Mouse (Mus musculus) hindbrain, embryonic 13.5 days (tissue): ENCODE measurements around the gene Creb3. TPM values are rescaled to one million over a fixed set of nuclear protein-coding genes. Genes with fewer than 3 reads are reported as not detected.

ENCODE experiments used
- ATAC-seq: fragments of 200-750 bp; cut with Nextera tagmentation; 2 replicates; pipeline ENCODE4 v1.8.0; 2017; ENCODE audit warnings: moderate TSS enrichment; ENCODE audit not compliant: low FRiP score
- H3K27ac ChIP-seq: fragments of 300-500 bp; sonication (generic); 2 replicates; pipeline ENCODE4 v1.5.1; 2015; ENCODE audit warnings: inconsistent platforms, mild to moderate bottlenecking, moderate library complexity
- H3K27me3 ChIP-seq: fragments of 300-500 bp; sonication (generic); 2 replicates; pipeline ENCODE4 v1.6.1; 2015; ENCODE audit warnings: mild to moderate bottlenecking, inconsistent platforms
- H3K36me3 ChIP-seq: fragments of 300-500 bp; sonication (generic); 2 replicates; pipeline ENCODE4 v1.6.1; 2015; ENCODE audit warnings: mild to moderate bottlenecking, inconsistent platforms
- H3K4me1 ChIP-seq: fragments of 300-500 bp; sonication (generic); replicated peaks from 2 replicates; pipeline ENCODE4 v1.6.1; 2015; ENCODE audit warnings: inconsistent platforms
- H3K4me2 ChIP-seq: fragments of 300-500 bp; sonication (generic); 2 replicates; pipeline ENCODE4 v1.6.1; 2015; ENCODE audit warnings: inconsistent platforms, mild to moderate bottlenecking, moderate library complexity
- H3K4me3 ChIP-seq: fragments of 300-500 bp; sonication (generic); 2 replicates; pipeline ENCODE4 v1.5.1; 2015; ENCODE audit warnings: mild to moderate bottlenecking, inconsistent platforms
- H3K9ac ChIP-seq: fragments of 300-500 bp; sonication (generic); 2 replicates; pipeline ENCODE4 v1.6.1; 2015; ENCODE audit warnings: mild to moderate bottlenecking, inconsistent platforms
- H3K9me3 ChIP-seq: fragments of 300-500 bp; sonication (generic); 2 replicates; pipeline ENCODE4 v1.6.1; 2016; ENCODE audit warnings: inconsistent platforms
- WGBS: fragments of 180-500 bp; shearing (Covaris S2); methylation state at CpG from one replicate; pipeline ENCODE4 v1.1.7; 2015; 5-methylcytosine and 5-hydroxymethylcytosine counted together
- polyA plus RNA-seq: library from polyadenylated mRNA; unstranded; fragments of >200 nt; fragmentation: Nextera tagmentation; extraction: Ambion mirVana; gene quantifications from 2 replicates; pipeline ENCODE4 v1.2.1, GENCODE M21; 2015

Creb3 gene
- polyA plus RNA-seq, 1 experiment from 2014 or later, result 80.9 TPM

GRCm38 (mm10) chr4:43559519-43560242, 2.5 kb upstream of the Creb3 start:
- Histone ChIP-seq H3K4me1 (peaks cover 55% of the 10 kb centered on the region), H3K9ac (peak overlapping the region; percentile 59), H3K36me3 (peaks cover 32% of the 10 kb centered on the region), H3K4me2 (peak overlapping the region; percentile 92), H3K9me3 (no peaks in the 10 kb centered on the region), H3K27ac (no peak overlapping the region), H3K27me3 (no peaks in the 10 kb centered on the region), H3K4me3 (no peak overlapping the region)
- no peak for ATAC-seq
- WGBS, result 80% methylated on average over 13 of the region's 13 CpGs

GRCm38 (mm10) chr4:43560243-43560611, 1.9 kb upstream of the Creb3 start:
- peak overlapping the region; percentile 59 for H3K9ac ChIP-seq
- H3K27ac ChIP-seq, result no peak overlapping the region
- H3K4me3 ChIP-seq, result no peak overlapping the region
- H3K9me3 ChIP-seq, result no peaks in the 10 kb centered on the region
- H3K4me1 ChIP-seq, result peaks cover 55% of the 10 kb centered on the region
- 43% methylated on average over 6 of the region's 6 CpGs for WGBS
- peak overlapping the region; percentile 92 for H3K4me2 ChIP-seq
- no peak for ATAC-seq
- peaks cover 32% of the 10 kb centered on the region for H3K36me3 ChIP-seq
- H3K27me3 ChIP-seq, result no peaks in the 10 kb centered on the region

DNA sequence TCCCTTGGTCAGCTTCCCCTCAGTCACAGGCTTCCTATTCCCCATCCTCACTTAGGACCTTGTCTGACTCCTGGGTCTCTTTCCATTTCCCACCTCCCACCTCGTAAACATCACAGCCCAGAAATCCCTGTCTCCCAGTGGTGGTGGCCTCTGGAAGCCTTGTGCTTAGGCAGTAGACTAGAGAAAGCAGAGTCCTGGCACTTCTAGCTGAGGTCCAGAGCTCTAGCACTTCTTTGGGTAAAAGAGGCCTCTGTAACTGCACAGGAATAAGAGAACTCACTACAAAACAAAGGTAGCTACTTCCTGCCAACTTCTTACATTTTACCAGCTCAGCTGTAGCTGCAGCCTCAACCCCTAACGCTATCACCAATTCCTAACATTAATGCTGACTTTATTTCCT, 1.2 kb upstream of the Creb3 start:
- Histone ChIP-seq H3K27me3 (no peaks in the 10 kb centered on the region), H3K4me1 (peaks cover 55% of the 10 kb centered on the region), H3K36me3 (peaks cover 32% of the 10 kb centered on the region), H3K9me3 (no peaks in the 10 kb centered on the region), H3K4me2 (peak overlapping the region; percentile 92), H3K4me3 (peak overlapping the region; percentile 70), H3K27ac (no peak overlapping the region), H3K9ac (peak overlapping the region; percentile 91)
- no peak for ATAC-seq
- 34% methylated on average over 2 of the region's 2 CpGs for WGBS

GRCm38 (mm10) chr4:43561436-43561996, 616 bp upstream of the Creb3 start:
- H3K4me1 ChIP-seq, result peaks cover 55% of the 10 kb centered on the region
- 4% methylated on average over 16 of the region's 16 CpGs for WGBS
- H3K36me3 ChIP-seq, result peaks cover 32% of the 10 kb centered on the region
- peak overlapping the region; percentile 92 for H3K4me2 ChIP-seq
- peak overlapping the region; percentile 70 for H3K4me3 ChIP-seq
- H3K27ac ChIP-seq, result peak overlapping the region; percentile 97
- peak overlapping the region; percentile 91 for H3K9ac ChIP-seq
- peak; percentile 30; the same call in 1 of the 2 replicates for ATAC-seq
- no peaks in the 10 kb centered on the region for H3K27me3 ChIP-seq
- no peaks in the 10 kb centered on the region for H3K9me3 ChIP-seq

GRCm38 (mm10) chr4:43562769-43563600, 853 bp downstream of the Creb3 start:
- Histone ChIP-seq H3K4me1 (peaks cover 49% of the 10 kb centered on the region), H3K9me3 (no peaks in the 10 kb centered on the region), H3K4me2 (peak overlapping the region; percentile 92), H3K36me3 (peaks cover 42% of the 10 kb centered on the region), H3K27ac (peak overlapping the region; percentile 97), H3K4me3 (peak overlapping the region; percentile 70), H3K27me3 (no peaks in the 10 kb centered on the region), H3K9ac (peak overlapping the region; percentile 91)
- no peak; the same call in 1 of the 2 replicates for ATAC-seq
- 8% methylated on average over 22 of the region's 22 CpGs for WGBS

DNA sequence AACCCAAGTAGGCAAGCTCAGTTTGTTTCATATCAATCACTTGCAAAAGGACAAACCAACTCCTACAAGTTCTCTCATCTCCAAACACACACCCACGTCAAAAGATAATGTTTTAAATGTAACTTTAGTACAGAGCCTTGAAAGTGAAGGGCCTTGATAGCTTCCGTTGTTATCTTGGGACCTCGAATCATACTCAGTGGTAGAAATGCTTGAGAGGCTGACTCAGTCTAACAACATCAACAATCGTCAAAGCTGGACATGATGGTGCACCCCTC, 1.4 kb downstream of the Creb3 start:
- peak overlapping the region; percentile 91 for H3K9ac ChIP-seq

DNA sequence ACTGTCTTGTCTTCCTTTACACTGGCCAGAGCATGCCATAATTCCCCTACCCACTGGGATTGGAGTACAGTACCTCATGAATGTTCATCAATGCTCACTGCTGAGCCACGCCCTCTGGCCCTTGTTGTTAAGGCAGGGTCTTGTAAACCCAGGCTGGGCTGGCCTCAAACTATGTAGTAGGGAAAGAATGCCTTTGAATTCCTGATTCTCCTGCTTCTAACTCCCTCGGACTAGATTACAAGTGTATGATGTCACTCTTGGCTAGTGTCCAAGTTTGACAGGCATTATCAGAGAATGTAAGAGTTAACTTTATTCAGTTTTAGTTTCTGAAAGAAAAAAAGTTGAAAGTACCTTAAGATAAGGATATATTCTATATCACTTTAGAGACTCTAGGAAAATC, 2.1 kb downstream of the Creb3 start:
- peaks cover 37% of the 10 kb centered on the region for H3K4me1 ChIP-seq
- WGBS, result 51% methylated on average over 2 of the region's 2 CpGs
- peaks cover 50% of the 10 kb centered on the region for H3K36me3 ChIP-seq
- 0 out of 2 replicates have a peak overlapping the region, but pooled peaks have one; percentile 70 for H3K4me3 ChIP-seq
- no peaks in the 10 kb centered on the region for H3K9me3 ChIP-seq
- no peak for ATAC-seq
- H3K9ac ChIP-seq, result peak overlapping the region; percentile 91; the same call in 1 of the 2 replicates
- no peak overlapping the region for H3K27ac ChIP-seq
- H3K27me3 ChIP-seq, result no peaks in the 10 kb centered on the region
- peak overlapping the region; percentile 92; the same call in 1 of the 2 replicates for H3K4me2 ChIP-seq

More for the DNA sequence above, 1.4 kb downstream of the Creb3 start:
- ATAC-seq, result no peak
- Histone ChIP-seq H3K36me3 (peaks cover 47% of the 10 kb centered on the region), H3K4me2 (peak overlapping the region; percentile 92), H3K27ac (0 out of 2 replicates have a peak overlapping the region, but pooled peaks have one; percentile 97), H3K9me3 (no peaks in the 10 kb centered on the region), H3K27me3 (no peaks in the 10 kb centered on the region), H3K4me3 (peak overlapping the region; percentile 70), H3K4me1 (peaks cover 43% of the 10 kb centered on the region)
- WGBS, result 90% methylated on average over 4 of the region's 4 CpGs

DNA sequence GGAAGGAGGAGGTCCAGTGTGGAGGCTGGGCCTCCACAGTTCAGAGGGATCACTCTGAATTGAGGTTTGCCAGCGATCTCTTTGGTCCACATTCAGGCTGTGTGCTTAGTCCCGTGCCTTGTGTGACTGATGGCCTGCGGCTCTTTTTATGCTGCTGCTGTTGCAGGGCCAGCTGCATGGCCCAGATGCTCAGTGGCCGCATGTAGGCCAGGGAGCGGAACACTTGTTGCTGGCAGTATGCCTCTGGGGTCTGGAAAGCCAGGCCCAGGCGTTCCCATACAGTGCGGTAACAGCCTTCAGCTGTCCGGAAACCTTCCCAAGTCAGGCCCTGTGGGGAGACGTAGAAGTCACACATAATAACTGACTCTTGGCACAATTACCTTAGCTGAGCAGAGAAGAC, 5.0 kb downstream of the Creb3 start:
- 96% methylated on average over 9 of the region's 9 CpGs for WGBS
- Histone ChIP-seq H3K36me3 (peaks cover 79% of the 10 kb centered on the region), H3K27me3 (no peaks in the 10 kb centered on the region), H3K9ac (no peak overlapping the region), H3K27ac (no peak overlapping the region), H3K9me3 (no peaks in the 10 kb centered on the region), H3K4me1 (peaks cover 14% of the 10 kb centered on the region), H3K4me3 (no peak overlapping the region), H3K4me2 (no peak overlapping the region)
- ATAC-seq, result no peak

DNA sequence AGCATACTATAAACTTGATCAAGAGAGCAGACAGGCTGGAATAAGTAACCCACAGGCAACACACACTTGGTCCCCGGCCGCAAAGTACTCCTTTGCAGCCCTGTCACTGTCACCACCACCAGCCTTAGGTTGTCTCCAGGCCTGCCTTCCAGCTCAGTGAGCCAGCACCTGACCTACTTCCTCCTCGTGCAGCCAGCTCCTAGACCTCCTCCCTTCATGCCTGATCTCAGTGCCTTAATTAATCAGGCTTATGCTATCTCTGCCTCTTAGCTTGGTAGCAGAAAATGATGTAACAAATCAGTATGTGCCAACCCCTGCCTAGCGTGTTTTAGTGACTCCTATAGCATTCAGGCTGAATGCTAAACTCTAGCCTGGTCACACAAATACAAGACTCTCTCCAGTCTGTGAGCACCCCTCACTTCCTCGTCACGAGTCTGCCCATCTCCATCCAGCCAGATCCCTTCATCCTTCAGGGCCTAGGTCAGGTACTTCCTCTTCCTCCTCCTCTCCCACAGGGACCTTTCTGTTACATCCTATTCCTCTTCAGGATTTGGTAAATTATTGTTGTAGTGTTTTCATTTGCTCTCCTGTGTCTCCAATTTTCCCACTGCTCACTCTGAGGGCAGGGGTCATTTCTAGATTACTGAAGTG, 9.4 kb downstream of the Creb3 start:
- ATAC-seq, result no peak

GRCm38 (mm10) chr4:43573561-43573960, 11.4 kb downstream of the Creb3 start:
- no peak for ATAC-seq
- H3K36me3 ChIP-seq, result peaks cover 59% of the 10 kb centered on the region
- H3K4me1 ChIP-seq, result peaks cover 36% of the 10 kb centered on the region
- H3K9ac ChIP-seq, result no peak overlapping the region
- no peak overlapping the region for H3K4me2 ChIP-seq
- H3K27me3 ChIP-seq, result no peaks in the 10 kb centered on the region
- no peaks in the 10 kb centered on the region for H3K9me3 ChIP-seq
- H3K4me3 ChIP-seq, result no peak overlapping the region
- H3K27ac ChIP-seq, result no peak overlapping the region
- 92% methylated on average over 4 of the region's 4 CpGs for whole genome bisulfite sequencing

More for the DNA sequence above, 9.4 kb downstream of the Creb3 start:
- Histone ChIP-seq H3K4me2 (no peak overlapping the region), H3K36me3 (peaks cover 79% of the 10 kb centered on the region), H3K4me1 (peaks cover 19% of the 10 kb centered on the region), H3K27me3 (no peaks in the 10 kb centered on the region), H3K4me3 (no peak overlapping the region), H3K9ac (no peak overlapping the region), H3K27ac (no peak overlapping the region), H3K9me3 (no peaks in the 10 kb centered on the region)
- WGBS, result 93% methylated on average over 6 of the region's 6 CpGs

GRCm38 (mm10) chr4:43575356-43575755, 13.2 kb downstream of the Creb3 start:
- H3K27ac ChIP-seq, result no peak overlapping the region
- no peak for ATAC-seq
- peaks cover 49% of the 10 kb centered on the region for H3K4me1 ChIP-seq
- peak overlapping the region; percentile 55; the same call in 1 of the 2 replicates for H3K9ac ChIP-seq
- peak overlapping the region; percentile 89; the same call in 1 of the 2 replicates for H3K4me3 ChIP-seq
- H3K27me3 ChIP-seq, result no peaks in the 10 kb centered on the region
- WGBS, result 42% methylated on average over 2 of the region's 2 CpGs
- H3K4me2 ChIP-seq, result peak overlapping the region; percentile 99
- H3K9me3 ChIP-seq, result no peaks in the 10 kb centered on the region
- H3K36me3 ChIP-seq, result peaks cover 43% of the 10 kb centered on the region
